Mouse (Mus musculus) central nervous system, embryonic 18 days (tissue): ENCODE data around the gene Akt1. TPM values are rescaled to one million over a fixed set of nuclear protein-coding genes. Genes with fewer than 3 reads are reported as not detected.

Experiments
- polyA plus RNA-seq: library from polyadenylated mRNA; depleted of rRNA; stranded (reverse); fragments of >200 nt; gene quantifications from 2 replicates; pipeline ENCODE4 v1.2.3, GENCODE M21; 2012; rRNA removed

The Akt1 gene
- 253 and 274 TPM in 2 replicates for polyA plus RNA-seq

GRCm38 (mm10) chr12:112674132-112675011 is at the start of gene Akt1:
TSS of gene Akt1 (minus strand) at chr12:112674884.

GRCm38 (mm10) chr12:112720216-112720615 is 45.5 kb upstream of the Akt1 start, which contains the start of gene Cep170b:
TSS of gene Cep170b (plus strand) at chr12:112720455.

DNA sequence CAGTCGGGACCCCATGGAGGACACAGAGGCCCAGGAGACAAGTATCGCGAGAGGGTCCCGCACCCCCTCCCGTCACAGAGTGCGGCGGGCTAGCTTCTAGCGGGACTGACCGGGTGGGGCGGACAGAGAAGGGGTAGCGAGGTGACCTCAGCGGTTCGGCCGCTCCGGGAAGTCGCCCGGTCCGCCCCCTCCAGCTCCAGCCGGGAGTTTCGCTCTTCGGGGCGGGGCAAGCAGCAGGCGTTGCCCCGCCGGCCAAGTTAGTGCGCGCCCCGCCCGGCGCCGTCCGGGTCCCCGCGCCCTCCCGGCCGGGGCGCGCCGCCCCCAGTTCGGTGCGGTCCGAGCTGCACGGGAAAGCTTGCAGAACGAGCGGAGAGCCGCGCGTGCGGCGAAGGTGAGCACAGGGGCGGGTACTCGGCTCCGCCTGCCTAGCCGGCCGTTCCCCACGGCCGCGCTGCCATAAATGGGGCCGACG is 3.9 kb upstream of the Akt1 start, which contains the start of gene Zbtb42:
Gene Zbtb42, plus strand, starts transcription at position 274 of the 472 bp plus-strand sequence.

GRCm38 (mm10) chr12:112644180-112644854 is 30.4 kb downstream of the Akt1 start, which contains the start of gene Siva1:
TSS of gene Siva1 (plus strand) at chr12:112644679.

GRCm38 (mm10) chr12:112619686-112620353 is 54.9 kb downstream of the Akt1 start, which contains the start of gene Adssl1:
TSS of gene Adssl1 (plus strand) at chr12:112620045.

Other genes with a start within 250 kb of the Akt1 start
- gene A530016L24Rik, start 185.4 kb downstream of the Akt1 start, polyA plus RNA-seq, result 0.04 TPM in 1 of 2 replicates, not detected in the other
- 75.8 and 77.1 TPM in 2 replicates for gene Tmem179, start 158.1 kb downstream of the Akt1 start, polyA plus RNA-seq
- gene Inf2, start 86.1 kb downstream of the Akt1 start, polyA plus RNA-seq, result 9.6 and 12.4 TPM in 2 replicates
- 3.2 and 8.8 TPM in 2 replicates for gene Adssl1, start 54.8 kb downstream of the Akt1 start, polyA plus RNA-seq
- gene Siva1, start 30.2 kb downstream of the Akt1 start, polyA plus RNA-seq, result 44.8 and 45.5 TPM in 2 replicates
- 0.71 and 0.98 TPM in 2 replicates for gene Zbtb42, start 3.9 kb upstream of the Akt1 start, polyA plus RNA-seq
- gene Cep170b, start 45.6 kb upstream of the Akt1 start, polyA plus RNA-seq, result 56.3 and 64.0 TPM in 2 replicates
- gene Pld4, start 85.8 kb upstream of the Akt1 start, polyA plus RNA-seq, result 5.6 and 6.2 TPM in 2 replicates
- gene Ahnak2, start 127.8 kb upstream of the Akt1 start, polyA plus RNA-seq, result 6.2 and 8.3 TPM in 2 replicates
- gene Clba1, start 134.1 kb upstream of the Akt1 start, polyA plus RNA-seq, result 14.5 and 14.7 TPM in 2 replicates
- 28.8 and 28.9 TPM in 2 replicates for gene Cdca4, start 154.5 kb upstream of the Akt1 start, polyA plus RNA-seq
- gene Gpr132, start 193.3 kb upstream of the Akt1 start, polyA plus RNA-seq, result 0.08 TPM in 1 of 2 replicates, not detected in the other